Mouse (Mus musculus) kidney, embryonic 15.5 days (tissue): ENCODE measurements at regions not wholly inside any gene's neighbourhood (a gene's known extent, or its start where the extent isn't known, plus 50 kb on each side); places are given as distances from the start of the nearest gene placed in this dataset.

Source experiments
- ATAC-seq: fragments of 200-750 bp; cut with Nextera tagmentation; replicated peaks from 2 replicates; pipeline ENCODE4 v1.8.0; 2017; ENCODE audit warnings: moderate TSS enrichment; ENCODE audit not compliant: low FRiP score
- H3K27ac ChIP-seq: fragments of 300-500 bp; sonication (generic); 2 replicates; pipeline ENCODE4 v1.5.1; 2015; ENCODE audit warnings: mild to moderate bottlenecking, inconsistent platforms
- H3K27me3 ChIP-seq: fragments of 300-500 bp; sonication (generic); 2 replicates; pipeline ENCODE4 v1.6.1; 2015; ENCODE audit warnings: inconsistent platforms
- H3K36me3 ChIP-seq: fragments of 300-500 bp; sonication (generic); 2 replicates; pipeline ENCODE4 v1.6.1; 2015; ENCODE audit warnings: inconsistent platforms
- H3K4me1 ChIP-seq: fragments of 300-500 bp; sonication (generic); 2 replicates; pipeline ENCODE4 v1.6.1; 2015; ENCODE audit warnings: inconsistent platforms
- H3K4me2 ChIP-seq: fragments of 300-500 bp; sonication (generic); 2 replicates; pipeline ENCODE4 v1.6.1; 2015; ENCODE audit warnings: moderate library complexity, mild to moderate bottlenecking, inconsistent platforms
- H3K4me3 ChIP-seq: fragments of 300-500 bp; sonication (generic); replicated peaks from 2 replicates; pipeline ENCODE4 v1.5.1; 2015; ENCODE audit warnings: mild to moderate bottlenecking, inconsistent platforms
- H3K9ac ChIP-seq: fragments of 300-500 bp; sonication (generic); 2 replicates; pipeline ENCODE4 v1.6.1; 2015; ENCODE audit warnings: mild to moderate bottlenecking, inconsistent platforms
- H3K9me3 ChIP-seq: fragments of 300-500 bp; sonication (generic); replicated peaks from 2 replicates; pipeline ENCODE4 v1.6.1; 2016; ENCODE audit warnings: inconsistent platforms
- WGBS: fragments of 180-500 bp; shearing (Covaris S2); methylation state at CpG from one replicate; pipeline ENCODE4 v1.1.7; 2015; ENCODE audit warnings: mixed read lengths; 5-methylcytosine and 5-hydroxymethylcytosine counted together

DNA sequence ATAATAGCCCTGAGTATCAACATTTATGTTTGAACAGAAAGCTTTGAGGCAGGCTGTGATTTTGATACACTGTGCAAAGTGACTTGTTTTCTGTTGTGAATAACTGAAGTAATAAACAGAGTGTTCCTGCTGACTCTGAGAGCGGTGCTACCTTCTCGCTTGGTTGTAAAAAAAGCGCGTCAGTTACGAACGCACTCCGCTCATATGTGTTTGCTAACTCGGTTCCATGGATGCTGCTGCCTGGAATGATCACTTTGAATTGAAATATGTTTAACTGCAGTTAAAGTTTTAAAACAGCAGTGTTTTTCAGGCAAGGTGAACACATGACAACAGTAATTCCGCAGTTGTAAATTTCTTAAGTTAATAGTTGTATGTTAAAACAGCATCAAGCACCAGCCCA is 567.7 kb downstream of the Prkd1 start:
- no peak overlapping the region for H3K4me2 ChIP-seq
- H3K27ac ChIP-seq: no peak overlapping the region
- 84% methylated on average over 9 of the region's 9 CpGs for WGBS
- H3K27me3 ChIP-seq: no peaks in the 10 kb centered on the region
- no peaks in the 10 kb centered on the region for H3K4me1 ChIP-seq
- no peak for ATAC-seq
- no peaks in the 10 kb centered on the region for H3K36me3 ChIP-seq
- no peak overlapping the region for H3K9ac ChIP-seq
- H3K4me3 ChIP-seq: no peak overlapping the region
- H3K9me3 ChIP-seq: no peaks in the 10 kb centered on the region

DNA sequence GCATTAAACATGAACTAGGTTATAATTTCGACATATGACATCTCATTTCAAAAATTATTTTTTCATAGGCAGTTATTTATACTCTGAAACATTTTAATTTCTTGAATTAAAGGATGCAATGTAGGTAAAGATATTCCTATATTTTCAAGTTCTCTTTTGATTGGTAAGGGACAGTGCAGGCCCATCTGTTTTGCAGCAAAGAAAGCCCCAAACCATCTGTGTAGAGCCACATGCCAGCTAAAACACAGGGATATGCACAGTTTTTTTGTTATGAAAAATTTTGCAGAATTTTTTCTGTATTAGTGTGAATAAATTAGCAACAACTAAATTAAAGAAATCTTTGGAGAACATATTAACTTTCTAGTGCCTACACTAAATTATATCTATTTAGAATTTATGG is 567.3 kb downstream of the Prkd1 start:
- ATAC-seq: no peak
- H3K27ac ChIP-seq: no peak overlapping the region
- no peak overlapping the region for H3K9ac ChIP-seq
- no peak overlapping the region for H3K4me2 ChIP-seq
- no peaks in the 10 kb centered on the region for H3K36me3 ChIP-seq
- H3K9me3 ChIP-seq: no peaks in the 10 kb centered on the region
- H3K4me1 ChIP-seq: no peaks in the 10 kb centered on the region
- no peak overlapping the region for H3K4me3 ChIP-seq
- WGBS: 68% methylated on average over 1 of the region's 1 CpGs
- no peaks in the 10 kb centered on the region for H3K27me3 ChIP-seq

- Histone ChIP-seq H3K9me3 (no peaks in the 10 kb centered on the region), H3K27ac (no peak overlapping the region), H3K9ac (no peak overlapping the region), H3K4me3 (no peak overlapping the region), H3K36me3 (no peaks in the 10 kb centered on the region), H3K4me1 (no peaks in the 10 kb centered on the region), H3K27me3 (no peaks in the 10 kb centered on the region), H3K4me2 (no peak overlapping the region)
- ATAC-seq: no peak
- 59% methylated on average over 3 of the region's 3 CpGs for WGBS
These were observed 564.4 kb downstream of the Prkd1 start for GRCm38 (mm10) chr12:50084517-50084916.

DNA sequence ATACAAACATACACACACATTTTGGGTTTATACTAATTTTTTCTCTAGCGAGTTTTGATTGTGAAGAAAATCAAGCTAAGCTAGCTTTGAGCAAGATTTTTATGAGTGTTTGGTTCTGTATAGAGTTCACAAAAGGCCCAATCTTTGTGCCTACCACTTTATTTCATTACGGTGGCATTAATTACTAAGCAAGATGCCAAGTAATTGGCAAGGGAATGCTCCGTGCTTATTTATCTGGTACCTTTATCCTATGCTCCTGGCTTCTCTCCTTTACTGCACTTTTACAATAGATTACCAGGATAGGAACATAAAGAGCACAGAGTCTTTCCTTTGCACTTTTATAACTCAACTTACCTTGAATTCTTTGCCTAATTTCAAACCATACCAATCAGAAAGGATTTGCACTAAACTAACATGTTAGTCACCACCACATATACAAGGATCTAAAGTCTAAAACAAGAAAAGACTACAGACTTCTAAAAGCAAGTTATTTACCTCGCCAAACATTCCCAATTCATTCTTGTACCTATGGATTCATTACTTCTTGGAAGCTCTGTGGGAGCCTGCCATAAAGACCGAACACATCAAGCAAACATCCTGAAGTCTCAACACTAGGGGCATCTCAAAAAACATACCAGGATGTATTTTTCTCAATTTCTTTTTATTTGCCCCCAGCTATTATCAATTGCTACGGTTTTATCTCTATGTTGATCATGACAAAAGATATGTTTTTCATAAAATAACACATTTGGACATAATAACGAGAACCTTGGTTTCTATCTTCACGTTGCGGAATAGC is 537.5 kb downstream of the Prkd1 start:
- H3K36me3 ChIP-seq: no peaks in the 10 kb centered on the region
- no peak overlapping the region for H3K27ac ChIP-seq
- no peaks in the 10 kb centered on the region for H3K27me3 ChIP-seq
- no peak overlapping the region for H3K4me2 ChIP-seq
- H3K9me3 ChIP-seq: no peaks in the 10 kb centered on the region
- 90% methylated on average over 9 of the region's 9 CpGs for WGBS
- H3K4me3 ChIP-seq: no peak overlapping the region
- H3K9ac ChIP-seq: no peak overlapping the region
- ATAC-seq: no peak
- no peaks in the 10 kb centered on the region for H3K4me1 ChIP-seq

GRCm38 (mm10) chr12:50112081-50112491 is 536.8 kb downstream of the Prkd1 start:
- Histone ChIP-seq H3K27ac (no peak overlapping the region), H3K27me3 (no peaks in the 10 kb centered on the region), H3K4me3 (no peak overlapping the region), H3K4me2 (no peak overlapping the region), H3K9ac (no peak overlapping the region), H3K9me3 (no peaks in the 10 kb centered on the region), H3K4me1 (no peaks in the 10 kb centered on the region), H3K36me3 (no peaks in the 10 kb centered on the region)
- WGBS: 86% methylated on average over 7 of the region's 7 CpGs
- no peak for ATAC-seq

GRCm38 (mm10) chr12:50115855-50116254 is 533.0 kb downstream of the Prkd1 start:
- Histone ChIP-seq H3K4me3 (no peak overlapping the region), H3K9ac (no peak overlapping the region), H3K36me3 (no peaks in the 10 kb centered on the region), H3K27me3 (no peaks in the 10 kb centered on the region), H3K4me2 (no peak overlapping the region), H3K9me3 (no peaks in the 10 kb centered on the region), H3K4me1 (0 out of 2 replicates have a peak, but pooled peaks cover 4% of the 10 kb centered on the region), H3K27ac (no peak overlapping the region)
- 70% methylated on average over 2 of the region's 2 CpGs for WGBS
- no peak for ATAC-seq

DNA sequence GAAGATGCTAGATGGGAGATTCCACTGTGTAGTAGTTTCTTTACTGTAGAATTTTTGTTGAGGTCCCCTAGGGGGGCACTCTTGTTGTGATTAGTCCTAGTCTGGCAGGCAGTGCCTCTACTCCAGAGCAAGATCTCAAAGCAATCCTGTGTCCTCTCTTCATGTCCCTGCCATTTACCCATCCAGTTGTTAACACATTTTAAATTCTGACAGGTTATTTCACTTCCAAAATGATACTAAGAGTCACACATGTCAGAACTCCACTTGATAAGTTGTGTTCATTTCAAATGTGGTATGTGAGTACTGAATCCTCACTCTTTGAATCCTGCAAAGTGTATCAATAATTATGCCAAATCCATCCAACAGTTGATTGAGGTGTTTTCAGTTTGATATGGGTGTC is 530.6 kb downstream of the Prkd1 start:
- ATAC-seq: no peak
- 0 out of 2 replicates have a peak, but pooled peaks cover 4% of the 10 kb centered on the region for H3K4me1 ChIP-seq
- H3K9me3 ChIP-seq: no peaks in the 10 kb centered on the region
- H3K4me3 ChIP-seq: no peak overlapping the region
- no peak overlapping the region for H3K9ac ChIP-seq
- H3K27ac ChIP-seq: no peak overlapping the region
- no peaks in the 10 kb centered on the region for H3K27me3 ChIP-seq
- no peak overlapping the region for H3K4me2 ChIP-seq
- no peaks in the 10 kb centered on the region for H3K36me3 ChIP-seq

DNA sequence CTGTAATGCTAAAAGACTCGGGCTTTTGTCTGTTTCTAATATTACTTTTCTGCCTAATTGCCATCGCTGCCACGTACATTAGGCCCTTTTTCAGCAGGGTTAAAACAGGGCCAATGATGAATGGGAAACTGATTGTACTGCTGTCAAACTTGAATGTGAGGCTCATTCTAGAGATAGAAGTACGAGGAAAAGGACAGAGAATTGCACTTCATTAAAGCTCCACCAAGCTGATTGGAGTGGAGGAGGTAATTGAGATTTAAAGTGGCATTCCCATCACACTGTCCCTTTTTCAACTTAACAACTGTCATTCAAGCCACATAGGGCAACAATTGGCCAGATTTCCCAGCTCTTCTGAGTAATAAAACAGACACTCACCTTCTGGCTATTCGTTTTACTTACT is 526.8 kb downstream of the Prkd1 start:
- no peak for ATAC-seq
- H3K36me3 ChIP-seq: no peaks in the 10 kb centered on the region
- no peak overlapping the region for H3K4me2 ChIP-seq
- no peak overlapping the region for H3K4me3 ChIP-seq
- H3K27me3 ChIP-seq: no peaks in the 10 kb centered on the region
- H3K4me1 ChIP-seq: 0 out of 2 replicates have a peak, but pooled peaks cover 4% of the 10 kb centered on the region
- H3K9ac ChIP-seq: no peak overlapping the region
- no peaks in the 10 kb centered on the region for H3K9me3 ChIP-seq
- 51% methylated on average over 5 of the region's 5 CpGs for WGBS
- no peak overlapping the region for H3K27ac ChIP-seq

GRCm38 (mm10) chr12:50122971-50123370 is 525.9 kb downstream of the Prkd1 start:
- Histone ChIP-seq H3K27ac (no peak overlapping the region), H3K27me3 (no peaks in the 10 kb centered on the region), H3K9me3 (no peaks in the 10 kb centered on the region), H3K4me3 (no peak overlapping the region), H3K4me1 (0 out of 2 replicates have a peak, but pooled peaks cover 4% of the 10 kb centered on the region), H3K4me2 (no peak overlapping the region), H3K9ac (no peak overlapping the region), H3K36me3 (no peaks in the 10 kb centered on the region)
- no peak for ATAC-seq
- 74% methylated on average over 1 of the region's 1 CpGs for WGBS

GRCm38 (mm10) chr12:50158143-50158542 is 490.8 kb downstream of the Prkd1 start:
- ATAC-seq: no peak
- no peak overlapping the region for H3K4me2 ChIP-seq
- H3K27me3 ChIP-seq: no peaks in the 10 kb centered on the region
- WGBS: 66% methylated on average over 9 of the region's 9 CpGs
- H3K9me3 ChIP-seq: no peaks in the 10 kb centered on the region
- no peak overlapping the region for H3K9ac ChIP-seq
- H3K4me3 ChIP-seq: no peak overlapping the region
- H3K4me1 ChIP-seq: no peaks in the 10 kb centered on the region
- H3K36me3 ChIP-seq: no peaks in the 10 kb centered on the region
- no peak overlapping the region for H3K27ac ChIP-seq

DNA sequence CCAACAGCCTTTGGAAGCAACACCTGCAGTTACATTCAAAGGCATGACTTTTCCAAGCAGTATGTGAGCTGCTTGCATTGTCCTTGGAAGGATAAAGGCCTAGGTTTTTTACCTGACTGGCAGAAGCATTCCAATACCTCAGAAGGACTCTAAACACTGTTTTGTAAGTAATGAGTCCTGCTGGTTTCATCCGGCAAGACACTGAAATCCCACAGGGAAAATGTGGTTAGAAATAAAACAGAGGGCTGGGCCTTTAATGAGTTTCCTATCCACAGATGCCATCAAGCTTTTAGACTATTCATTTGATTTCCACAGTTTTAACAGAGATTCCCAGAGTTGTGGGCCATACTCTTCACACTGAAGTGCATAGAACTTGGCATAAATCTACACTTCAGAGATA is 461.6 kb downstream of the Prkd1 start:
- Histone ChIP-seq H3K4me2 (no peak overlapping the region), H3K27ac (no peak overlapping the region), H3K27me3 (no peaks in the 10 kb centered on the region), H3K9ac (no peak overlapping the region), H3K9me3 (no peaks in the 10 kb centered on the region), H3K36me3 (no peaks in the 10 kb centered on the region), H3K4me1 (no peaks in the 10 kb centered on the region), H3K4me3 (no peak overlapping the region)
- ATAC-seq: no peak
- WGBS: 64% methylated on average over 1 of the region's 1 CpGs

DNA sequence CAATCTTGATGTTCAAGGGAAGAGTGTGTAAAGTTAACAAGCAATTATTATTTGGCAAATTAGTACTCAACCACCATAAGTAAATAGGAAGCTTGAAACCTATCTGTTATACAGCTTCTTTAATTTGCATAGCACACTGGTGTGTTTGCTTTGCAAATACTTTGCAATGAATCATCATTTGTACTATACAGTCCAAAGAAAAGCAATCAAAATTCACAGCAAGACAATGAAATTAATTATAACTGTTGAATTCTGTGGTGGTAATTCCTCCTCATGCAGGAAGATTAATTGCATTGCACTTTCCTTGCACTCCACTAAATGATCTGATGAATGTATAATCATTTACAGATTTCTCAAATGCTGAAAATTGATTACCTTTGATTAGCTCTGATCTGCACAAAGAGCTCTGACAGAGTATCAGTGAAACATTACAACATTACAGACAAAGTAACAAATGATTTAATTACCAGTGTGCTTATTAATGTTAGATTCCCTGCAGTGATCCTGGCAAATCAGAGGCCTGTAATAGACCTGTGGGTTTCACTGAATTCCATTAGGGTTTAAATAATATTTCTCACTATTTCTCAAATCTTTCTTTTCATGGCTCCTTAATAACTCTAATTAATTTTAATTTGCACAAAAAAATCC is 457.9 kb downstream of the Prkd1 start:
- H3K4me2 ChIP-seq: no peak overlapping the region
- ATAC-seq: no peak
- no peak overlapping the region for H3K4me3 ChIP-seq
- no peak overlapping the region for H3K27ac ChIP-seq
- H3K27me3 ChIP-seq: no peaks in the 10 kb centered on the region
- H3K4me1 ChIP-seq: no peaks in the 10 kb centered on the region
- no peaks in the 10 kb centered on the region for H3K9me3 ChIP-seq
- H3K36me3 ChIP-seq: no peaks in the 10 kb centered on the region
- no peak overlapping the region for H3K9ac ChIP-seq
